Mouse (Mus musculus) right cerebral cortex, postnatal 36 days (tissue): Measurements from ENCODE around the gene Klb.

Experiments
- DNase-seq, 2 experiments: peaks; one replicate each; pipeline ENCODE4 v3.0.0; 2022; ENCODE audit warnings: low spot score in 2 of 2, mixed read lengths in 1 of 2

Gene Klb

DNA sequence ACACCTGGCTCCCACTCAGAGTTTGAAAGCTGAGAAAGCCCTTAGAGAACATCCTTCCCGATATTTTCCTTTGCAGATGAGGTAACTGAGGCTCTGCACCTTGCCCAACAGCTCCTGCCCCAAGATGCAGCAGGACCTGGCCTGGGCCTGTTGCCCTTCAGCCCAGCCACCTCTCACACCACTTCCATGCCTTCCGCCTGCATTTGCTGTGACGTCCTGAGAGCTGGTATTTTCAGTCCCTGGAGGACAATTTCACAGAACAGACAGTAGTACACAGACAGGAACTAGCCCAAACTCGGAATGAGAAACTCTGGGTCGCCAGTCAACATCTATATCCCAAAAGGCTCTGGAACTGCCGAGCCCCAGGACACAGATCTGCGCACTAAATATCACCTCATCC is 26.6 kb downstream of the Klb start:
- no peak for DNase-seq

GRCm38 (mm10) chr5:65385704-65386103 is 37.6 kb downstream of the Klb start:
- no peak for DNase-seq

- DNase-seq, result no peak
These were observed 39.1 kb downstream of the Klb start for GRCm38 (mm10) chr5:65387008-65387867.

- DNase-seq, result peak; percentile 97 to 98
These were observed 42.8 kb downstream of the Klb start, which contains the start of the genes Rpl9 and Lias for GRCm38 (mm10) chr5:65390648-65391644. Gene Rpl9, minus strand, starts transcription at chr5:65391444. Gene Lias, plus strand, starts transcription at chr5:65391497.

DNA sequence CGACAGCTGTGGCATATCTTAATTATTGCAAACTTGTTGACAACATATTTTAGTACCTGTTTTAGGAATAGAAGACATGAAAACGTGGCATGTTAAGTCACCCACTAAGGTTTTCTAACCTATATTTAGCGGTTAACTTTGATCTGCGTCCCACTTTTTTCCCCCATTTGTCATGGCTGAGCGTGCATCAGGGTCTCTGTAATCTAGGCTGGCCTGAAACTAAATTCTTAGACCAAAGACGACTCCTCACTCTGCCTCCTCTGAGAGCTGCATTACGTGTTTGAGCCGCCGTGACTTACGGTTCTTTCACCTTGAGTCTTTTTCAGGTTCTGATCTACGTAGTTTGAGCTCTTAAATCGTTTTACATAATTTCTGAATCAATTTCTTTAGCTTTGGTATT is 43.6 kb downstream of the Klb start:
- DNase-seq, result no peak

GRCm38 (mm10) chr5:65394425-65394824 is 46.3 kb downstream of the Klb start:
- DNase-seq, result no peak

DNA sequence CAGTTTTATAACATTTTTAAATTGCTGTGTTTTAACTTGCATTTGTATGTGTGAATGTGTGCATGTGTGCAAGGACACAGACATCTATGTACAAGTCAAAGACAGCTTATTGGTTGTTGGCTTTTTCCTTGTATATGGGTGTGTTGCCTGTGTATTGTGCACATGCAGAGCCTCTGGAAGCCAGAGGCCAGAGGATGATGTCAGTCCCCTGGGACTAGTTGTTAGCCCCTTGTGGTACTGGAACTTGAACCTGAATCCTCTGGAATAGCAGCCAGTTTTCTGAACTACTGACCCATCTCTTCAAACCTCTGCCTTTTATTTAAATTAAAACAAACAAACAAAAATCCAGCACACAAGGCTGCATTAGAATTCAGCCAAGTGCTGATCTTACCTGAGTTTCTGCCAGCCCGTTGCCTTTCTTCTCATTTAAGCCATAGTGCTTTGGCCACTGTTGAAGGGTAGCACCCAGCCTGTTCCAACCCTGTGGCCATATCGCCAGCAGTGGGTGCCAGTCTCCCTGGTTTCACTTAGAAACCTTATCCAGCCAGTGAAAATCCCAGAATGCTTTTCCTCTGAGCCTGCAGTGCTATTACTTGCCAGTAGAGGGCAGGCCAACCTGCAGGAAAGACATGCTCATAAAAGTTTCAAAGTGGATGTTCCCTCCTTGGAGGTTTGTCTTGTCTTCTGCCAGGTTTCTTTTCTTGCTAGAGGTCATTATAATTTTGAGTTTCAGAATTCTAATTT is 53.3 kb downstream of the Klb start:
- DNase-seq, result peak; percentile 65 to 67

- DNase-seq, result no peak
These were observed 59.9 kb downstream of the Klb start for GRCm38 (mm10) chr5:65407989-65408388.

DNA sequence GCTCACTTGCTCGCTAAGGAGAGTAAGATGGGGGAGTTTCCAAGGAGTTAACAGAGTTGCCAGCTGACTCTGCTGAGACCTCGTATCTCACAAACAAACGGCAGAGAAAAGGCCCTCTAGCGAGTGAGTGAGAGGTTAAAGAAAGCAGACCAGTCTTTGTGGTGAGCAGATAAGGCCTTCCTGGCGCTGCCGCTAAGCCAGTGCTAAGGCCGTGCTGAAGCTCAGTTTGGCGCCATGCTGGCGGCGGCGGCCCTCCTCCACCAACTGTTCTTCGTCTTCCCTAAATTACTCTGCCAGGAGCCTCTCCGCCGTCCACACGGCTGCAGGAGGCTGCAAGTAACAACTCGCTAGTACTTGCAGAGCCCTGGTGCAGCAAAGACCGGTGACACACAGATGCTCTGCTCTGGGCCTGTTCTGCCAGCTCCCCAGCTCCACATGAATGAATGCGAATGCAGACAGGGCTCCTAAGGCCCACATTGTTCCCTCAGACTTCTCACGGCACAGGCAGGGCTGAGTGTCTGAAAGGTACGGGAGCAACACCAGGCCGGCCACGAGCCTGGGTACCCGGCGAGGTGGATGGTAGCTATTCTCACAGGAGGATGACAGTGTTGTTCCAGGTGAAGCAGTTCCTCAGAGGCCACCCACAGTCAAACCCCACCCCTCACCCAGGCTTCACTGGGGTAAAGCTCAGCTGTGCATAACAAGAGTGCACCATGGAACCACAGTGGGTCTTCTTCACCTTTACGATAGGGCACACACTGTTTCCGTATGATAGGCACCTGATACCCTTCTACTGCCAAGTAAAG is 67.7 kb downstream of the Klb start:
- DNase-seq, result no peak

DNA sequence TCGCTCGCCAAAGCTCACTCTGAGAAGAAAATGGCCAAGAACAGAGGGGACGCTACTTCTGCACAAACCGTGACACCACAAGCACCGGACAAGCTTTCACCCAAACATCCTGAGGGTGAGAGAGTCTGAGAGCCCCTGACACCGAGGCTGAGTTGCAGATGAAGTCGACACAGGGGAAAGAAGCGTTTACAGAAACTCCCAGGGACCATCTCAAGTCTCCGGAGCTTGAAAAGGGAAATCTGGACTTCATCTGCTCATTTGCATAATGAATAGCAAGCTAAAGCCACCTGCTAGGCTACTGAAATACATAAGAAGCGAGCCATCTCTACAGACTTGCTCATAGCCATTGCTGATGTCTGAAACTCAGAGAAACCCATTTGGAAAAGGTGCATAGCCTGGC is 71.0 kb downstream of the Klb start:
- DNase-seq, result no peak

- DNase-seq, result no peak
These were observed 72.7 kb downstream of the Klb start for GRCm38 (mm10) chr5:65420822-65421221.

DNA sequence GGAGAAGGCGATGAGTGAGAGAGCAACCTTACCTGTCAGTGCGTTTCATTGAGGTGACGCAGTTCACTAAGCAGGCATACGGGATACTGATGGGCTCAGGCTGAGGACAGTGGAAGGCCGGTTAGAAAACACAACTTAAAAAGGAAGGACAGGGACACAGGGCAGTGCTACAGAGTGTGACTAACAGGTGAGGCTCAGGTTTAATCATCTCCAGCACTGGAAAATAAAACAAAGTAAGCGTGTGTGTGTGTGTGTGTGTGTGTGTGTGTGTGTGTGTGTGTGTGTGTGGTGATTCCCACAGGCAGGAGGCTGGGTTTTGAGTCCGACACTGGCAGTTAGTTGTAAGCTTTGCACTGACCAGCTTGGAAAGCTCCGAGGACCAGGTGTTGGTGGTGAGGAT is 74.7 kb downstream of the Klb start:
- no peak for DNase-seq

- no peak for DNase-seq
These were observed 76.1 kb downstream of the Klb start for GRCm38 (mm10) chr5:65424215-65424614.

GRCm38 (mm10) chr5:65425251-65425650 is 77.1 kb downstream of the Klb start:
- DNase-seq, result no peak

- no peak for DNase-seq
These were observed 80.2 kb downstream of the Klb start for GRCm38 (mm10) chr5:65428321-65428720.

DNA sequence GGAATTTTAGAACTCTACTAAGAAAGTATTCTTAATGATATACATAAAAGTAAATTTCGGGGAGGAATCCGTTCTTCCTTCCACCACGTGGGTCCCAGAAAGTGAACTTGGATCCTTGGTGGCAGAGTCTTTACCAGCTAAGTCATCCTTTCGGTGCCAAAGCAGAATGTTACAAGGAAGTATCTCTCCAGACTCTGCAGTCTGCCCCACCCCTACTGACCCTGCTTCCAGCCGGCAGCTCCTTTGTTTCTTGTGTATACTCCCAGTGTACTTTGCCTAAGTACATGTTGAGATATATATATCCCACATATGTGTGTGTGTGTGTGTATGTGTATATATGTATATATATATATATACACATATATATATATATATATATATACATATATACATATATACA is 81.3 kb downstream of the Klb start:
- no peak for DNase-seq
